Mouse (Mus musculus) hindbrain, embryonic 12.5 days (tissue): ENCODE results near the gene Dmrtc1c1. TPM values are rescaled to one million over a fixed set of nuclear protein-coding genes. Genes with fewer than 3 reads are reported as not detected.
"Not testable (repeated sequence)": the region's sequence is repeated elsewhere in the genome, so short reads cannot be mapped to it uniquely, and the experiment has no call there.

Source experiments
- ATAC-seq: fragments of 200-750 bp; cut with Nextera tagmentation; 2 replicates; pipeline ENCODE4 v1.8.0; 2017; ENCODE audit warnings: moderate TSS enrichment; ENCODE audit not compliant: low FRiP score
- H3K27ac ChIP-seq: fragments of 300-500 bp; sonication (generic); 2 replicates; pipeline ENCODE4 v1.5.1; 2016; ENCODE audit warnings: mild to moderate bottlenecking
- H3K27me3 ChIP-seq: fragments of 300-500 bp; sonication (generic); 2 replicates; pipeline ENCODE4 v1.6.1; 2016; ENCODE audit warnings: mild to moderate bottlenecking
- H3K36me3 ChIP-seq: fragments of 300-500 bp; sonication (generic); 2 replicates; pipeline ENCODE4 v1.6.1; 2016; ENCODE audit warnings: mild to moderate bottlenecking
- H3K4me1 ChIP-seq: fragments of 300-500 bp; sonication (generic); 2 replicates; pipeline ENCODE4 v1.6.1; 2016
- H3K4me2 ChIP-seq: fragments of 300-500 bp; sonication (generic); replicated peaks from 2 replicates; pipeline ENCODE4 v1.6.1; 2016; ENCODE audit warnings: mild to moderate bottlenecking
- H3K4me3 ChIP-seq: fragments of 300-500 bp; sonication (generic); 2 replicates; pipeline ENCODE4 v1.5.1; 2016; ENCODE audit warnings: mild to moderate bottlenecking
- H3K9ac ChIP-seq: fragments of 300-500 bp; sonication (generic); 2 replicates; pipeline ENCODE4 v1.6.1; 2016; ENCODE audit warnings: mild to moderate bottlenecking, moderate library complexity
- H3K9me3 ChIP-seq: fragments of 300-500 bp; sonication (generic); replicated peaks from 2 replicates; pipeline ENCODE4 v1.6.1; 2016; ENCODE audit warnings: mild to moderate bottlenecking
- WGBS: fragments of 180-500 bp; shearing (Covaris S2); methylation state at CpG from one replicate; pipeline ENCODE4 v1.1.7; 2016; 5-methylcytosine and 5-hydroxymethylcytosine counted together
- polyA plus RNA-seq: library from polyadenylated mRNA; unstranded; fragments of >200 nt; fragmentation: Nextera tagmentation; extraction: Ambion mirVana; gene quantifications from 2 replicates; pipeline ENCODE4 v1.2.1, GENCODE M21; 2016

Gene Dmrtc1c1
- not detected in 2 replicates for polyA plus RNA-seq

- not testable (repeated sequence) for ATAC-seq, H3K4me1 ChIP-seq, H3K4me3 ChIP-seq, H3K4me2 ChIP-seq, H3K9me3 ChIP-seq, H3K9ac ChIP-seq, H3K36me3 ChIP-seq, H3K27ac ChIP-seq, H3K27me3 ChIP-seq
- no CpG with 5 or more reads among the region's 14 CpGs for WGBS
Observed at GRCm38 (mm10) chrX:102802663-102803062, at the start of gene Dmrtc1c1. Gene Dmrtc1c1, plus strand, starts transcription at chrX:102802963.

- no peaks in the 10 kb centered on the region for H3K9me3 ChIP-seq
- no peak overlapping the region for H3K4me3 ChIP-seq
- 53% methylated on average over 4 of the region's 4 CpGs for WGBS
- no peaks in the 10 kb centered on the region for H3K4me1 ChIP-seq
- H3K9ac ChIP-seq: no peak overlapping the region
- no peaks in the 10 kb centered on the region for H3K27me3 ChIP-seq
- no peak for ATAC-seq
- H3K36me3 ChIP-seq: no peaks in the 10 kb centered on the region
- no peak overlapping the region for H3K4me2 ChIP-seq
- H3K27ac ChIP-seq: no peak overlapping the region
Observed at GRCm38 (mm10) chrX:102765878-102766277, 36.9 kb upstream of the Dmrtc1c1 start.

- no peak overlapping the region for H3K9ac ChIP-seq
- H3K9me3 ChIP-seq: no peaks in the 10 kb centered on the region
- H3K27ac ChIP-seq: no peak overlapping the region
- H3K4me3 ChIP-seq: no peak overlapping the region
- 60% methylated on average over 4 of the region's 4 CpGs for WGBS
- ATAC-seq: no peak
- H3K36me3 ChIP-seq: no peaks in the 10 kb centered on the region
- no peak overlapping the region for H3K4me2 ChIP-seq
- peaks cover 9% of the 10 kb centered on the region for H3K27me3 ChIP-seq
- no peaks in the 10 kb centered on the region for H3K4me1 ChIP-seq
Observed at GRCm38 (mm10) chrX:102812311-102812710, 9.5 kb downstream of the Dmrtc1c1 start.

- not testable (repeated sequence) for H3K4me1 ChIP-seq, H3K27ac ChIP-seq, H3K9me3 ChIP-seq, H3K4me2 ChIP-seq, H3K36me3 ChIP-seq, ATAC-seq, H3K4me3 ChIP-seq, H3K9ac ChIP-seq, H3K27me3 ChIP-seq
- 77% methylated on average over 5 of the region's 13 CpGs for WGBS
Observed at GRCm38 (mm10) chrX:102854516-102854915, 51.8 kb downstream of the Dmrtc1c1 start, which contains the start of gene Dmrtc1c2. Gene Dmrtc1c2, minus strand, starts transcription at chrX:102854616.

Other genes starting within 250 kb of the Dmrtc1c1 start
- gene Phka1, start 158.7 kb upstream of the Dmrtc1c1 start, polyA plus RNA-seq: 7.8 and 9.5 TPM in 2 replicates
- not detected in 2 replicates for gene Gm3880, start 116.0 kb upstream of the Dmrtc1c1 start, polyA plus RNA-seq
- not detected in 2 replicates for gene Gm9112, start 95.3 kb upstream of the Dmrtc1c1 start, polyA plus RNA-seq
- gene Dmrtc1b, start 95.1 kb upstream of the Dmrtc1c1 start, polyA plus RNA-seq: not detected in 2 replicates
- gene Dmrtc1c2, start 51.7 kb downstream of the Dmrtc1c1 start, polyA plus RNA-seq: not detected in 2 replicates
- not detected in 2 replicates for gene 1700031F05Rik, start 65.0 kb downstream of the Dmrtc1c1 start, polyA plus RNA-seq
- 0.74 and 0.80 TPM in 2 replicates for gene Dmrtc1a, start 105.7 kb downstream of the Dmrtc1c1 start, polyA plus RNA-seq
- gene 1700011M02Rik, start 105.9 kb downstream of the Dmrtc1c1 start, polyA plus RNA-seq: not detected in 2 replicates
- gene 1700018G05Rik, start 125.4 kb downstream of the Dmrtc1c1 start, polyA plus RNA-seq: not detected in 2 replicates